Mouse (Mus musculus) cerebellum, adult 2 months (tissue): Measurements from ENCODE around the gene Ly86. TPM values are rescaled to one million over a fixed set of nuclear protein-coding genes. Genes with fewer than 3 reads are reported as not detected.

ENCODE experiments used
- DNase-seq, 2 experiments: peaks; one replicate each; pipeline ENCODE4 v3.0.0; 2021
- H3K27ac ChIP-seq: fragments of 200-500 bp; 2 replicates; pipeline ENCODE4 v1.5.1; 2012; ENCODE audit warnings: low read length, control low read depth, inconsistent platforms; ENCODE audit not compliant: insufficient read depth
- H3K27me3 ChIP-seq: fragments of 200-500 bp; 2 replicates; pipeline ENCODE4 v1.6.1; 2012; ENCODE audit warnings: inconsistent platforms, mild to moderate bottlenecking, low read length, moderate library complexity; ENCODE audit not compliant: control insufficient read depth, insufficient read depth
- H3K4me1 ChIP-seq: fragments of 200-500 bp; 2 replicates; pipeline ENCODE4 v1.6.1; 2011; ENCODE audit warnings: low read length; ENCODE audit not compliant: control insufficient read depth, insufficient read depth
- H3K4me3 ChIP-seq: fragments of 200-500 bp; replicated peaks from 2 replicates; pipeline ENCODE3; 2011; ENCODE audit warnings: mild to moderate bottlenecking, low read depth, low read length, control low read depth; ENCODE audit not compliant: insufficient read depth
- CTCF ChIP-seq: fragments of 200-500 bp; IDR thresholded peaks from 2 replicates; pipeline ENCODE4 v1.5.1; 2011; ENCODE audit warnings: low read depth, mild to moderate bottlenecking, control low read depth, low read length, moderate library complexity, borderline replicate concordance; ENCODE audit not compliant: insufficient read depth
- POLR2A ChIP-seq: fragments of 200-500 bp; IDR thresholded peaks from 2 replicates; pipeline ENCODE4 v1.6.1; 2011; ENCODE audit warnings: low read length, control low read depth, borderline replicate concordance; ENCODE audit not compliant: insufficient read depth
- WGBS: fragments of 180-500 bp; shearing (Covaris S2); methylation state at CpG from one replicate; pipeline ENCODE4 v1.1.7; 2018; 5-methylcytosine and 5-hydroxymethylcytosine counted together
- polyA plus RNA-seq: library from polyadenylated mRNA; depleted of rRNA; stranded (reverse); fragments of >200 nt; gene quantifications from 2 replicates; pipeline ENCODE4 v1.2.3, GENCODE M21; 2012; rRNA removed

Ly86 gene
- polyA plus RNA-seq, result 8.6 and 9.3 TPM in 2 replicates

DNA sequence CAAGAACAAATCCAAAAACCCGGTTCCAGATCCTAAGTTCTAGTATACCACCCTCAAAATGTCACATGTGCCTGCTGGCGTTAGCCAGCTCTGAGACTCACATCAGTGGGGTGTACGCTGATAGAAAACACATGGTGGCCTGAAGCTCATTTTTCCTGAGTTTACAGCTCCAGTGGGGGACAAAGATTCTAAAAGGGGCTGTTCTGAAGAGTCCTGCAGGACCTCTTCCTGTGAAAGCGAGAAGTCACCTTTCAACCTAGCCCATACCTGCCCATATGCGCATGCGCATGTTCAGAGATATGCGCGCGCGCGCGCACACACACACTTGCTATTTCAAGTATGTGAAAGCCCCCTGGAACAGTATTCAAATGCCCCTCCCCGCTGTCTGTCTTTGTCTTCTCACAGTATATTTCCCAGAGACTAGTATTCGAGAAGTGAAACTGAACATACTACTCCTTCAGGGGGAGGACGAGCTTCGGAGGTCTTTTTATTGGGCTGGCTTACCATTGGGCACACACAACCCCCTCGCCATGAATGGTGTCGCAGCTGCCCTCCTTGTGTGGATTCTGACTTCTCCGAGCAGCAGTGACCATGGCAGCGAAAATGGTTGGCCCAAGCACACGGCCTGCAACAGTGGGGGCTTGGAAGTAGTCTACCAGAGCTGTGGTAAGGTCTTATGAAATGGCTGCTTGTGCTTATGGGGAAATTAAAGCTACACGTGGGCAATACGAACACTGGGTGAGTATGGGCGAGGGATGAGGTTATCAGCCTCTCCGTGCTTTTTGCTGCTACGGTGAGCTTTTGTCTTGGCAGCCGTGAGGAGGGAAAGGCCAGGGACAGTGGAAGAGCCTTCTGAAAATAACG, at the start of gene Ly86:
Gene Ly86 (plus strand): TSS at position 300 of the 864 bp plus-strand sequence.
- no peak for DNase-seq
- no peaks in the 10 kb centered on the region for H3K4me1 ChIP-seq
- no peak within 1 kb of the TSS for H3K4me3 ChIP-seq
- no peaks in the 10 kb centered on the region for H3K27me3 ChIP-seq
- TF ChIP-seq CTCF, result no peak
- no peak for TF ChIP-seq POLR2A
- 90% methylated on average over 28 of the region's 28 CpGs for WGBS
- H3K27ac ChIP-seq, result no peak within 1 kb of the TSS

- TF ChIP-seq CTCF (no peak), POLR2A (no peak)
- H3K4me1 ChIP-seq, result 0 out of 2 replicates have a peak, but pooled peaks cover 3% of the 10 kb centered on the region
- DNase-seq, result no peak
- WGBS, result 14% methylated on average over 5 of the region's 5 CpGs
- H3K4me3 ChIP-seq, result no peak overlapping the region
- no peaks in the 10 kb centered on the region for H3K27me3 ChIP-seq
- no peak overlapping the region for H3K27ac ChIP-seq
Measured at GRCm38 (mm10) chr13:37297886-37298285, 47.1 kb upstream of the Ly86 start.

GRCm38 (mm10) chr13:37298856-37299255, 46.2 kb upstream of the Ly86 start:
- DNase-seq, result no peak
- no peaks in the 10 kb centered on the region for H3K27me3 ChIP-seq
- WGBS, result 17% methylated on average over 1 of the region's 1 CpGs
- H3K4me3 ChIP-seq, result no peak overlapping the region
- H3K27ac ChIP-seq, result no peak overlapping the region
- 0 out of 2 replicates have a peak, but pooled peaks cover 3% of the 10 kb centered on the region for H3K4me1 ChIP-seq
- TF ChIP-seq POLR2A (no peak), CTCF (no peak)

GRCm38 (mm10) chr13:37302877-37303276, 42.1 kb upstream of the Ly86 start:
- no peaks in the 10 kb centered on the region for H3K27me3 ChIP-seq
- 0 out of 2 replicates have a peak, but pooled peaks cover 3% of the 10 kb centered on the region for H3K4me1 ChIP-seq
- H3K4me3 ChIP-seq, result no peak overlapping the region
- no peak for TF ChIP-seq POLR2A
- H3K27ac ChIP-seq, result no peak overlapping the region
- DNase-seq, result no peak
- WGBS, result 79% methylated on average over 5 of the region's 5 CpGs

DNA sequence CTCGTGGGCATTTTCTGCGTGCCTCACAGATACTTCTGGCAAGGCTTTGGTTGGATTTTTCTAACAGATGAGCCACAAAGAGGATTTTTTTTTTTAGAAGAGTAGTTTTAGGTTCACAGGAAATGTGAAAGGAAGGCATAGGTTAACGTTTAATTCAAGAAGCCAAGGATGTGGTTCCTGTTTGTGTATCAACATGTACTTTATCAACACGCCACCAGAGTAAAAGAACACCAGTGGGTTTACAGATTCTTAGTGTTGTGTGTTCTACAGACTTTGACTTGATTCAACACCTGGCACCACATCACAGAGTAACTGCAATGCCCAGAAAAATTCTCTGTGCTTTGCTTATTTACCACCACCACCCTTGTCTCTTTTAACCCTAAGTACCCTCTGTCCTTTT, 37.0 kb upstream of the Ly86 start:
- TF ChIP-seq POLR2A (no peak), CTCF (no peak)
- Histone ChIP-seq H3K27ac (no peak overlapping the region), H3K27me3 (no peaks in the 10 kb centered on the region), H3K4me3 (no peak overlapping the region), H3K4me1 (no peaks in the 10 kb centered on the region)
- DNase-seq, result no peak
- 62% methylated on average over 4 of the region's 4 CpGs for WGBS

- Histone ChIP-seq H3K27ac (no peak overlapping the region), H3K4me3 (no peak overlapping the region), H3K27me3 (no peaks in the 10 kb centered on the region), H3K4me1 (no peaks in the 10 kb centered on the region)
- DNase-seq, result no peak
- 34% methylated on average over 5 of the region's 5 CpGs for WGBS
- no peak for TF ChIP-seq POLR2A
- TF ChIP-seq CTCF, result no peak
Measured at GRCm38 (mm10) chr13:37309296-37309695, 35.7 kb upstream of the Ly86 start.

GRCm38 (mm10) chr13:37310331-37310730, 34.7 kb upstream of the Ly86 start:
- TF ChIP-seq CTCF (no peak), POLR2A (no peak)
- no peak for DNase-seq
- no peak overlapping the region for H3K27ac ChIP-seq
- H3K4me1 ChIP-seq, result no peaks in the 10 kb centered on the region
- WGBS, result 60% methylated on average over 8 of the region's 8 CpGs
- H3K27me3 ChIP-seq, result no peaks in the 10 kb centered on the region
- no peak overlapping the region for H3K4me3 ChIP-seq

DNA sequence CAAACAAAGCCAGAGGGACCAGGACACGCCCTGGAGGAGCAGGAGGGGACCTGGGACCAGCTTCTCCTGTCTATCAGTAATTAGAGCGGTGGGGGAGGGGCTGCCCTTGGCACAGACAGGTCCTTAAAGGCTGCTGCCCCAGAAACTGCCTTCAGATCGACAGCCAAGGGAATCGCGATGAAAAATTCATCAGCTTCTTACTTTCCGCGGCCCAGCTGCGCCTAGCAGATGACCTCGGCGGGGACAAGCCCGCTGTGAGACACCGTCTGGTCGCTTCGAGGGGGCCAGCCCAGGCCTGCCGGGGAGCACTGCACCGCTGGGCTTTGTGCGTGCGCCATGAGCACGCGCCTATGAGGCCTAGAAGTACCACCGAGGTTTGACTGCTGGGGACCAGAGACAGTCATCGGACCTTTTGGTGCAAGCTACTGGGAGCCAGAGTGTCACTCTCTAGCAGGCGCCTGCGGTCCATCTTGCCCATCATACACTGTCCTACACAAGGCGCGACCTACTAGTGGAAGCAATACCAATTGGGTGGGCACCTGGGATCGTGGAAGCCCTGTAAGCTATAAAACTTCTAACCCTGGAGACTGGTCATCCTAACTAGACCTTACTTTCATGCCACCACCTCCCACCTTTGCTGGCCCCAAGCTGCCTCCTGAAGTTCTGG, 33.3 kb upstream of the Ly86 start:
- no peaks in the 10 kb centered on the region for H3K4me1 ChIP-seq
- H3K27me3 ChIP-seq, result no peaks in the 10 kb centered on the region
- TF ChIP-seq CTCF (no peak), POLR2A (no peak)
- peak overlapping the region; percentile 51 for H3K4me3 ChIP-seq
- 41% methylated on average over 27 of the region's 27 CpGs for WGBS
- peak; percentile 22 to 25 for DNase-seq
- H3K27ac ChIP-seq, result no peak overlapping the region
